Mouse (Mus musculus) left cerebral cortex, postnatal 14 days (tissue): Measurements from ENCODE around the gene Spns3. TPM values are rescaled to one million over a fixed set of nuclear protein-coding genes. Genes with fewer than 3 reads are reported as not detected.

Source experiments
- DNase-seq, 2 experiments: peaks; one replicate each; pipeline ENCODE4 v3.0.0; 2021 to 2022; ENCODE audit warnings: low spot score in 2 of 2, mixed read lengths in 1 of 2
- intact Hi-C: fragments of 180-260 bp; cut with DNase I; formaldehyde crosslinking; loops from one replicate; pipeline ENCODE4 v1.15.1; 2025
- total RNA-seq, 2 experiments: library from RNA; stranded (reverse); gene quantifications; 2 replicates each; pipeline ENCODE4 v1.2.3; 2021

Gene Spns3
- total RNA-seq, 2 experiments from 2014 or later, result 0.13 to 0.23 TPM

GRCm38 (mm10) chr11:72523711-72524110 is 26.6 kb downstream of the Spns3 start:
- intact Hi-C loops, result no loop called here
- DNase-seq, result no peak

- intact Hi-C loops, result no loop called here
- DNase-seq, result peak; percentile 46 to 74
Observed at GRCm38 (mm10) chr11:72522616-72523041, 27.7 kb downstream of the Spns3 start.

GRCm38 (mm10) chr11:72521598-72522541 is 28.4 kb downstream of the Spns3 start:
- intact Hi-C loops, result no loop called here
- DNase-seq, result no peak

- DNase-seq, result no peak
- intact Hi-C loops, result no loop called here
Observed at GRCm38 (mm10) chr11:72519895-72520294, 30.4 kb downstream of the Spns3 start.

GRCm38 (mm10) chr11:72519189-72519588 is 31.1 kb downstream of the Spns3 start:
- DNase-seq, result no peak
- intact Hi-C loops, result no loop called here

- DNase-seq, result no peak
- intact Hi-C loops, result no loop called here
Observed at GRCm38 (mm10) chr11:72518449-72518848, 31.9 kb downstream of the Spns3 start.

- intact Hi-C loops, result no loop called here
- no peak for DNase-seq
Observed at GRCm38 (mm10) chr11:72514967-72515366, 35.3 kb downstream of the Spns3 start.

- DNase-seq, result no peak
- intact Hi-C loops, result no loop called here
Observed at GRCm38 (mm10) chr11:72508651-72509050, 41.7 kb downstream of the Spns3 start.

- intact Hi-C loops, result no loop called here
- no peak for DNase-seq
Observed at GRCm38 (mm10) chr11:72507651-72508050, 42.7 kb downstream of the Spns3 start.

GRCm38 (mm10) chr11:72504016-72504797 is 46.1 kb downstream of the Spns3 start:
- intact Hi-C loops, result no loop called here
- no peak for DNase-seq

GRCm38 (mm10) chr11:72503501-72503921 is 46.8 kb downstream of the Spns3 start:
- DNase-seq, result no peak
- intact Hi-C loops, result no loop called here

GRCm38 (mm10) chr11:72502236-72502635 is 48.1 kb downstream of the Spns3 start:
- peak; percentile 50 to 74 for DNase-seq

GRCm38 (mm10) chr11:72501426-72502002 is 48.8 kb downstream of the Spns3 start:
- DNase-seq, result no peak
- intact Hi-C loops, result no loop called here

More at GRCm38 (mm10) chr11:72502236-72502635, 48.1 kb downstream of the Spns3 start:
- intact Hi-C loops, result no loop called here

- intact Hi-C loops, result no loop called here
Observed at GRCm38 (mm10) chr11:72500139-72500538, 50.2 kb downstream of the Spns3 start.

GRCm38 (mm10) chr11:72497367-72497766 is 52.9 kb downstream of the Spns3 start:
- intact Hi-C loops, result no loop called here

More at GRCm38 (mm10) chr11:72500139-72500538, 50.2 kb downstream of the Spns3 start:
- no peak for DNase-seq

GRCm38 (mm10) chr11:72496775-72497174 is 53.5 kb downstream of the Spns3 start:
- intact Hi-C loops, result no loop called here
- no peak for DNase-seq

More at GRCm38 (mm10) chr11:72497367-72497766, 52.9 kb downstream of the Spns3 start:
- no peak for DNase-seq

GRCm38 (mm10) chr11:72496066-72496465 is 54.2 kb downstream of the Spns3 start:
- intact Hi-C loops, result no loop called here
- no peak for DNase-seq

- no peak for DNase-seq
- intact Hi-C loops, result no loop called here
Observed at GRCm38 (mm10) chr11:72494046-72494988, 56.0 kb downstream of the Spns3 start.
